Mouse (Mus musculus) liver, postnatal 0 days (tissue): Measurements from ENCODE around the gene Errfi1. TPM values are rescaled to one million over a fixed set of nuclear protein-coding genes. Genes with fewer than 3 reads are reported as not detected.

Experiments used
- ATAC-seq: fragments of 200-750 bp; cut with Nextera tagmentation; 2 replicates; pipeline ENCODE4 v1.8.0; 2017; ENCODE audit warnings: mild to moderate bottlenecking, moderate library complexity
- DNase-seq: peaks from one replicate; pipeline ENCODE4 v3.0.0-alpha.2; 2016
- H3K27ac ChIP-seq: fragments of 300-500 bp; sonication (generic); 2 replicates; pipeline ENCODE4 v1.5.1; 2014; ENCODE audit warnings: antibody characterized with exemption, moderate library complexity, mild to moderate bottlenecking, low read depth
- H3K27me3 ChIP-seq: fragments of 300-500 bp; sonication (generic); 2 replicates; pipeline ENCODE4 v1.6.1; 2014; ENCODE audit warnings: low read length, control low read depth, mixed read lengths; ENCODE audit not compliant: insufficient read depth
- H3K36me3 ChIP-seq: fragments of 300-500 bp; sonication (generic); replicated peaks from 2 replicates; pipeline ENCODE4 v1.6.1; 2014; ENCODE audit warnings: mild to moderate bottlenecking, control low read depth, low read length, moderate library complexity, mixed read lengths; ENCODE audit not compliant: insufficient read depth
- H3K4me1 ChIP-seq: fragments of 300-500 bp; sonication (generic); 2 replicates; pipeline ENCODE4 v1.6.1; 2014; ENCODE audit warnings: antibody characterized with exemption, mild to moderate bottlenecking, control low read depth; ENCODE audit not compliant: insufficient read depth
- H3K4me2 ChIP-seq: fragments of 300-500 bp; sonication (generic); 2 replicates; pipeline ENCODE4 v1.6.1; 2014; ENCODE audit warnings: low read depth, mild to moderate bottlenecking, low read length, moderate library complexity, mixed read lengths
- H3K4me3 ChIP-seq: fragments of 300-500 bp; sonication (generic); 2 replicates; pipeline ENCODE4 v1.5.1; 2014; ENCODE audit warnings: low read depth, low read length
- H3K9ac ChIP-seq: fragments of 300-500 bp; sonication (generic); replicated peaks from 2 replicates; pipeline ENCODE4 v1.6.1; 2014; ENCODE audit warnings: mild to moderate bottlenecking, moderate library complexity
- H3K9me3 ChIP-seq: fragments of 300-500 bp; sonication (generic); 2 replicates; pipeline ENCODE4 v1.6.1; 2016; ENCODE audit warnings: mild to moderate bottlenecking, control low read depth, low read length, mixed read lengths
- CTCF ChIP-seq: sonication (generic); IDR thresholded peaks from 2 replicates; pipeline ENCODE4 v1.5.1; 2016; ENCODE audit warnings: antibody characterized with exemption, low read depth
- EP300 ChIP-seq: IDR thresholded peaks from 2 replicates; pipeline ENCODE4 v1.6.1; 2016; ENCODE audit warnings: antibody characterized with exemption, low read depth, mild to moderate bottlenecking
- WGBS: fragments of 180-500 bp; shearing (Covaris S2); extraction: QIAGEN DNeasy Blood & Tissue Kit; methylation state at CpG from one replicate; pipeline ENCODE4 v1.1.7; 2014; ENCODE audit not compliant: insufficient replicate concordance; 5-methylcytosine and 5-hydroxymethylcytosine counted together
- polyA plus RNA-seq: library from polyadenylated mRNA; unstranded; fragments of >200 nt; fragmentation: Nextera tagmentation; extraction: Ambion mirVana; gene quantifications from 2 replicates; pipeline ENCODE4 v1.2.1, GENCODE M21; 2015

The Errfi1 gene
- polyA plus RNA-seq, 1 experiment from 2014 or later, result 141 TPM

DNA sequence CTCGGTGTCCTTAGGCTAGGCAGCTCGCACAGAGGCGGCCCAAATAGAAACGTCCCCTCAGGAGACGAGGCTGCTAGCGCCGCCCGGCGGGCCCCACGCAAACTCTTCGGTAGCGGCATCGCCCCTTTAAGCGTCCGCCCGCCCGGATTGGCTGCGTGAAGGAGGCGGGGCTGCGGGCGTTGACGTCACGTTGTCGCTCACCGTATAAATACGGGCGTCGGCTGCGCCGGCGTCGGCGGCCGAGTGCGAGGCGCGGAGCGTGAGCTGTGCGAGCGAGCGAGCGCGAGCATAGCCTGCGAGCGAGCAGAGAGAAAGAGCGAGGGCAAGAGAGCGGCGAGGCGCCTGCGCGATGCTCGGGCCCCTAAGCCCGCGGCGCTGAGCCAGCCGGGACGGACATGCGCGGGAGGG is 1.1 kb downstream of the Errfi1 start:
- H3K9ac ChIP-seq, result peak overlapping the region; percentile 85
- peak overlapping the region; percentile 75 for H3K4me2 ChIP-seq
- peak; percentile 93 for DNase-seq
- peak; percentile 58; the same call in 1 of the 2 replicates for TF ChIP-seq EP300
- TF ChIP-seq CTCF, result peak; percentile 69
- peak overlapping the region; percentile 95 for H3K27ac ChIP-seq
- H3K4me1 ChIP-seq, result peaks cover 10% of the 10 kb centered on the region
- H3K4me3 ChIP-seq, result peak overlapping the region; percentile 72
- H3K27me3 ChIP-seq, result peaks cover 5% of the 10 kb centered on the region; the same call in 1 of the 2 replicates
- no peaks in the 10 kb centered on the region for H3K9me3 ChIP-seq
- peak; percentile 64 for ATAC-seq
- under 1% methylated on average over 50 of the region's 59 CpGs for WGBS
- no peaks in the 10 kb centered on the region for H3K36me3 ChIP-seq

DNA sequence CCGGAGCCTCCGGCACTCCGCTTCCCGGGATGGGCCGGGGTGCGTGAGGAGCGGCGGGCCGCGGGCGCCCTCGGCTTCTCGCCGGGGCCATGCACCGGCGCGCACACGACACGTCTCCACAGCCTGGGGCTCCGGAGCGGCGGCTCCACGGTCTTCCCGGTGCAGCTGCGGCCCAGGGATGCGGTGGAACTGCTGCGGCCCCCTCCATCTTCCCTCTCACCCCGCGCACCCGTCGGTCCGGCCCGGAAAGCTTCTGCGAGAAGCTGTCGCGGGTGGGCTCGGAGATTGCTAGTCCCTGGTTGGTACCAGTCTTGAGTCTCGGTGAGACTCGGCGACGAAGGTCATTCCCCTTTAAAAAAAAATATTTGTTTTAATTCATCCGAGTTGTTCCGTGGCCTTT is 1.6 kb downstream of the Errfi1 start:
- 2% methylated on average over 29 of the region's 43 CpGs for WGBS
- ATAC-seq (no peak), DNase-seq (no peak)

GRCm38 (mm10) chr4:150860526-150860925 is 6.8 kb downstream of the Errfi1 start:
- Histone ChIP-seq H3K4me1 (no peaks in the 10 kb centered on the region), H3K27me3 (no peaks in the 10 kb centered on the region), H3K4me2 (peak overlapping the region; percentile 16; the same call in 1 of the 2 replicates), H3K36me3 (0 out of 2 replicates have a peak, but pooled peaks cover 10% of the 10 kb centered on the region), H3K9ac (0 out of 2 replicates have a peak overlapping the region, but pooled peaks have one; percentile 12), H3K4me3 (no peak overlapping the region), H3K27ac (no peak overlapping the region), H3K9me3 (no peaks in the 10 kb centered on the region)
- TF ChIP-seq EP300, result no peak; the same call in 1 of the 2 replicates
- TF ChIP-seq CTCF, result no peak
- DNase-seq, result no peak
- 53% methylated on average over 4 of the region's 4 CpGs for WGBS
- peak; percentile 13; the same call in 1 of the 2 replicates for ATAC-seq

More for the DNA sequence above, 1.6 kb downstream of the Errfi1 start:
- H3K4me2 ChIP-seq, result peak overlapping the region; percentile 75
- peaks cover 10% of the 10 kb centered on the region for H3K4me1 ChIP-seq
- H3K27ac ChIP-seq, result peak overlapping the region; percentile 95
- H3K9me3 ChIP-seq, result no peaks in the 10 kb centered on the region
- peak overlapping the region; percentile 72 for H3K4me3 ChIP-seq
- no peak for TF ChIP-seq CTCF
- TF ChIP-seq EP300, result no peak
- H3K36me3 ChIP-seq, result no peaks in the 10 kb centered on the region
- H3K9ac ChIP-seq, result peak overlapping the region; percentile 85
- peaks cover 5% of the 10 kb centered on the region; the same call in 1 of the 2 replicates for H3K27me3 ChIP-seq

- DNase-seq (no peak), ATAC-seq (peak; percentile 25)
- Histone ChIP-seq H3K4me1 (no peaks in the 10 kb centered on the region), H3K9me3 (no peaks in the 10 kb centered on the region), H3K27ac (0 out of 2 replicates have a peak overlapping the region, but pooled peaks have one; percentile 7), H3K9ac (no peak overlapping the region), H3K36me3 (peaks cover 15% of the 10 kb centered on the region), H3K4me3 (no peak overlapping the region), H3K4me2 (no peak overlapping the region), H3K27me3 (no peaks in the 10 kb centered on the region)
- 91% methylated on average over 2 of the region's 2 CpGs for WGBS
- TF ChIP-seq EP300 (no peak), CTCF (no peak)
Measured at GRCm38 (mm10) chr4:150861161-150861560, 7.4 kb downstream of the Errfi1 start.

DNA sequence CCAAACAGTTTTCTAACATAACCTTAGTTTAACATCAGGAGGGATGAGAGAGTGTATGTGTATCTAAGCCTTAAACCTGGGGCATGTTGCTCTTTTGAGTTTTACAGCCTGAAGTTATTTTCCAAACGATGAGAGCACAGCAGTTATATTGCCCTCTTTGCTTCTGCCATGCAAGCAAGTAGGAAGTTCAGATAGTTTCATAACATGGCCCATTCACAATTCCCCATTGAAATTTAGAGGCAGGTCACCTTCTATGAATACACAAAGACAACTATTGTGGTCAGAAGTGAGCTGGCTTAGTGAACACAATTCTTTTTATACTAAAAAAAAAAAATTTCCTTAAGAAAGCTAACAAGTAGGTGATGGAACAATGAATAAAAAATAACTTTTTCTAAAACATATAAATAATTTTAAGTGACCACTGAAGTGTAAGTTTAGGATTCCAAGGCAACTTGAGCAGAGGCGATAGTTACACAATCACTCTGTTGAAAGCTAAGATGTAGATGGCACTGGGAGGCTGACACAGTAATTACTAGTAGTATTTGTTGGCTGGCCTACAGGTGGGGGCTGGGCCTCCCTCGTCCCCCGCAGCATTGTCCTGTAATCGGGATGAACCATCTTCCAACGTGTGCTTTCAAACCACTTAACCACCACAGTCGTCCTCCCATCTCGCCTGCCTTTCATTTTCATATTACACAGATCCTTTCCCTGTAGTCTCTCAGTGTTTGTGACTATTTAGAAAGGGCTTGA is 9.1 kb downstream of the Errfi1 start:
- H3K4me2 ChIP-seq, result no peak overlapping the region
- H3K9ac ChIP-seq, result no peak overlapping the region
- peaks cover 27% of the 10 kb centered on the region for H3K36me3 ChIP-seq
- ATAC-seq (no peak), DNase-seq (no peak)
- 57% methylated on average over 8 of the region's 8 CpGs for WGBS
- TF ChIP-seq CTCF (no peak), EP300 (no peak)
- H3K4me3 ChIP-seq, result no peak overlapping the region
- H3K4me1 ChIP-seq, result no peaks in the 10 kb centered on the region
- H3K27me3 ChIP-seq, result no peaks in the 10 kb centered on the region
- H3K9me3 ChIP-seq, result no peaks in the 10 kb centered on the region
- no peak overlapping the region for H3K27ac ChIP-seq

DNA sequence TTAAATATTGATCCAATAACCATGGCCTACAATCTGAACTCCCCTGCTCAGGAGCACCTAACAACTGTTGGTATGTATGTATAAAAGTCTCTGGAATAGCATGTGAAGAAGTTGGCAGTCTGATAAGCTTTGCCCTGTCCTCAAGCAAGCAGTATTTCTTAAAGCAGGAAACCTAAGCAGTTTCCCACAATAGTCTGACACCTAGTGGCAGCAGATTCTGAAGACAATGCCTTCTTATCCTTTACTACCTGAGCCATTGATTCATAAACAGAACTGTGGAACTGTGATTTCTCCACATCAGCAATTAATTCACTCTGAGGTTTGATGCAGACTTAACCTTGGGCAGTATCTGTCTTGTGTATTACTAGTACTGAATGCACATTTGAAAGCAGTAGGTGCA is 11.7 kb downstream of the Errfi1 start:
- DNase-seq (no peak), ATAC-seq (no peak)
- H3K4me2 ChIP-seq, result no peak overlapping the region
- no peak overlapping the region for H3K27ac ChIP-seq
- no peaks in the 10 kb centered on the region for H3K27me3 ChIP-seq
- TF ChIP-seq EP300 (no peak), CTCF (peak; percentile 53)
- no peaks in the 10 kb centered on the region for H3K9me3 ChIP-seq
- no peak overlapping the region for H3K4me3 ChIP-seq
- H3K9ac ChIP-seq, result no peak overlapping the region
- H3K36me3 ChIP-seq, result peaks cover 33% of the 10 kb centered on the region
- peaks cover 3% of the 10 kb centered on the region; the same call in 1 of the 2 replicates for H3K4me1 ChIP-seq
